Comparison of ENCODE assay signal across 25 mouse cellular contexts in genomic region chr17:26840439-26840780, GRCm38 (mm10). TPM values are rescaled to one million over a fixed set of nuclear protein-coding genes. Genes with fewer than 3 reads are reported as not detected.
DNase-seq lines count a peak whose midpoint lies in the region; ATAC-seq and TF ChIP-seq lines count a peak whose summit lies in the region.
"Had no signal": no experiment of that assay in that cellular context is flagged by ENCODE, and none has a peak within 500 bp of the region (broad histone marks: within the 10 kb centered on the region; RNA-seq: fewer than 3 reads in every experiment).

No protein-coding gene starts in this region.

- peak in 1 of 2 experiments; percentile 34 for DNase-seq in heart, adult 2 months
- no peak for DNase-seq in heart, adult 9 months (ENCODE audit: low spot score in 2 of 2)
- peak; percentile 2 for DNase-seq in retina, embryonic 14.5 days (ENCODE audit: low spot score)
- DNase-seq in retina, postnatal 1 day = no peak
- no peak for DNase-seq in urinary bladder, postnatal 4 days (ENCODE audit: low spot score in 2 of 2)
- DNase-seq in ovary, postnatal 14 days (ENCODE audit: low spot score) = no peak
- DNase-seq: B cell, adult 2 months; cerebellum, adult 18-20 months; kidney, postnatal 36 days; left cerebral cortex, postnatal 4 days; liver; right cerebral cortex, adult 18-20 months had no signal

- H3K27ac ChIP-seq in heart, adult 2 months = peak overlapping the region; percentile 81
- H3K27ac ChIP-seq in heart, embryonic 16.5 days (ENCODE audit: low read length) = peak overlapping the region; percentile 95
- H3K27ac ChIP-seq: forebrain, embryonic 10.5 days; hindbrain, embryonic 14.5 days; left cerebral cortex, adult 2 months had no signal

- TF ChIP-seq CTCF in heart, adult 2 months (IDR thresholded peaks at IDR 0.05) = no peak

- no peak for TF ChIP-seq EP300 in heart, adult 2 months (IDR thresholded peaks at IDR 0.05; ENCODE audit: insufficient read depth, low read depth, low read length)

- TF ChIP-seq POLR2A in heart, adult 2 months (IDR thresholded peaks at IDR 0.05; ENCODE audit: insufficient read depth, low read depth, low read length) = no peak

- no peaks in the 10 kb centered on the region for H3K4me1 ChIP-seq in heart, adult 2 months (ENCODE audit: control insufficient read depth, insufficient read depth, low read length)
- H3K4me1 ChIP-seq in heart, embryonic 16.5 days (ENCODE audit: control insufficient read depth, insufficient read depth, low read length) = peaks cover 2% of the 10 kb centered on the region; the same call in 1 of the 2 replicates

- H3K9ac ChIP-seq in heart, adult 2 months (ENCODE audit: low read depth, low read length) = peak overlapping the region; percentile 97
- H3K9ac ChIP-seq in heart, embryonic 16.5 days (ENCODE audit: low read length) = peak overlapping the region; percentile 97
- H3K9ac ChIP-seq: hindbrain, embryonic 14.5 days; liver, postnatal 0 days had no signal

- peak overlapping the region; percentile 56 for H3K4me3 ChIP-seq in heart, adult 2 months
- H3K4me3 ChIP-seq in heart, embryonic 16.5 days (ENCODE audit: low read length) = peak overlapping the region; percentile 77
- H3K4me3 ChIP-seq: left cerebral cortex, adult 2 months; megakaryocyte, embryonic 14.5 days had no signal

- no peaks in the 10 kb centered on the region for H3K36me3 ChIP-seq in heart, adult 2 months (ENCODE audit: control insufficient read depth, insufficient read depth, low read length)
- H3K36me3 ChIP-seq in heart, embryonic 16.5 days (ENCODE audit: control insufficient read depth, insufficient read depth) = no peaks in the 10 kb centered on the region
- H3K36me3 ChIP-seq: forebrain, embryonic 10.5 days had no signal

- no peaks in the 10 kb centered on the region for H3K9me3 ChIP-seq in heart, embryonic 16.5 days (replicated peaks; ENCODE audit: control insufficient read depth, low read length)
- H3K9me3 ChIP-seq: forebrain, embryonic 10.5 days; megakaryocyte, embryonic 14.5 days had no signal

- intact Hi-C loops in heart, adult 2 months (cut with DNase I) = no loop called here

- no peak for ATAC-seq in heart, embryonic 16.5 days (replicated peaks; ENCODE audit: extremely low read depth, insufficient read depth, low FRiP score)
- ATAC-seq: liver, postnatal 0 days had no signal

- 0 out of 2 replicates have a peak, but pooled peaks cover 3% of the 10 kb centered on the region for H3K79me2 ChIP-seq in heart, adult 2 months (replicated peaks; ENCODE audit: control insufficient read depth, insufficient read depth, low read length)

- 32% methylated on average over 9 of the region's 9 CpGs for WGBS in heart, adult 2 months
- WGBS in heart, embryonic 16.5 days = 17% methylated on average over 9 of the region's 9 CpGs

- peaks cover 16% of the 10 kb centered on the region for H3K27me3 ChIP-seq in heart, adult 2 months (ENCODE audit: control insufficient read depth, insufficient read depth, low read length)
- peaks cover 45% of the 10 kb centered on the region for H3K27me3 ChIP-seq in heart, embryonic 16.5 days (ENCODE audit: control insufficient read depth, insufficient read depth, low read length)

- H3K4me2 ChIP-seq in heart, embryonic 16.5 days (ENCODE audit: low read depth, low read length) = peak overlapping the region; percentile 76; the same call in 1 of the 2 replicates
- H3K4me2 ChIP-seq: hindbrain, embryonic 14.5 days had no signal

RNA-seq across cellular contexts. Expression of gene Nkx2-5, which starts 4.4 kb away (rescaled TPM):
- total RNA-seq in heart, adult 2 months (2021) = 10 to 100 TPM; 87.1 to 96.3 TPM
- polyA plus RNA-seq in heart, adult 2 months (2012; rRNA removed) = 72.6 and 104 TPM in 2 replicates
- polyA plus RNA-seq in heart, embryonic 16.5 days (2015; fragmentation: Nextera tagmentation; extraction: Ambion mirVana) = 123 and 132 TPM in 2 replicates
- total RNA-seq: adrenal gland, postnatal 4 days; gastrocnemius, adult 8-10 months; left cerebral cortex, adult 2 months; left cerebral cortex, postnatal 4 days; midbrain, postnatal 0 days had no signal
- polyA plus RNA-seq: forebrain, embryonic 10.5 days; frontal cortex, adult 2 months; hindbrain, embryonic 14.5 days; kidney, embryonic 14.5 days; liver, postnatal 0 days; midbrain, postnatal 0 days; thymus, postnatal 0 days; urinary bladder, adult 2 months had no signal

RNA-seq across cellular contexts. Expression of gene Bnip1, which starts 59.5 kb away (rescaled TPM):
- total RNA-seq in heart, adult 2 months (2021) = 10 to 100 TPM; 28.5 to 28.8 TPM
- 23.7 and 28.8 TPM in 2 replicates for polyA plus RNA-seq in heart, adult 2 months (2012; rRNA removed)
- polyA plus RNA-seq in heart, embryonic 16.5 days (2015; fragmentation: Nextera tagmentation; extraction: Ambion mirVana) = 56.8 and 56.9 TPM in 2 replicates
